Mouse (Mus musculus): ENCODE measurements at regions not wholly inside any gene's neighbourhood (a gene's known extent, or its start where the extent isn't known, plus 50 kb on each side); places are given as distances from the start of the nearest gene placed in this dataset.

- ATAC-seq = no peak
- Histone ChIP-seq H3K9me3 (ENCODE audit: control insufficient read depth, low read length) (no peaks in the 10 kb centered on the region), H3K4me1 (replicated peaks; ENCODE audit: control insufficient read depth, insufficient read depth, low read length) (no peaks in the 10 kb centered on the region)
Measured at GRCm38 (mm10) chr15:10799656-10800055, 85.2 kb upstream of the Rai14 start.

GRCm38 (mm10) chr15:10814195-10814594 is 99.8 kb upstream of the Rai14 start:
- no peak overlapping the region for H3K4me2 ChIP-seq (ENCODE audit: low read length)
- H3K27me3 ChIP-seq (replicated peaks; ENCODE audit: control insufficient read depth, insufficient read depth, low read length) = no peaks in the 10 kb centered on the region
- ATAC-seq = no peak
- H3K4me3 ChIP-seq (replicated peaks; ENCODE audit: low read length) = no peak overlapping the region
- 88% methylated on average over 2 of the region's 2 CpGs for WGBS
- H3K27ac ChIP-seq (ENCODE audit: low read length) = no peak overlapping the region
- H3K4me1 ChIP-seq (replicated peaks; ENCODE audit: control insufficient read depth, insufficient read depth, low read length) = no peaks in the 10 kb centered on the region
- no peaks in the 10 kb centered on the region for H3K9me3 ChIP-seq (ENCODE audit: control insufficient read depth, low read length)
- H3K9ac ChIP-seq (replicated peaks; ENCODE audit: low read depth, low read length) = no peak overlapping the region
- H3K36me3 ChIP-seq (ENCODE audit: control insufficient read depth, insufficient read depth) = no peaks in the 10 kb centered on the region

More at GRCm38 (mm10) chr15:10799656-10800055, 85.2 kb upstream of the Rai14 start:
- no peak overlapping the region for H3K4me3 ChIP-seq (replicated peaks; ENCODE audit: low read length)
- no peak overlapping the region for H3K9ac ChIP-seq (replicated peaks; ENCODE audit: low read depth, low read length)
- H3K4me2 ChIP-seq (ENCODE audit: low read length) = no peak overlapping the region
- no peaks in the 10 kb centered on the region for H3K27me3 ChIP-seq (replicated peaks; ENCODE audit: control insufficient read depth, insufficient read depth, low read length)
- H3K36me3 ChIP-seq (ENCODE audit: control insufficient read depth, insufficient read depth) = no peaks in the 10 kb centered on the region
- no peak overlapping the region for H3K27ac ChIP-seq (ENCODE audit: low read length)

- ATAC-seq = no peak
- H3K27me3 ChIP-seq (replicated peaks; ENCODE audit: control insufficient read depth, insufficient read depth, low read length) = no peaks in the 10 kb centered on the region
- H3K27ac ChIP-seq (ENCODE audit: low read length) = no peak overlapping the region
- no peak overlapping the region for H3K4me2 ChIP-seq (ENCODE audit: low read length)
- no peak overlapping the region for H3K9ac ChIP-seq (replicated peaks; ENCODE audit: low read depth, low read length)
- no peaks in the 10 kb centered on the region for H3K36me3 ChIP-seq (ENCODE audit: control insufficient read depth, insufficient read depth)
- H3K9me3 ChIP-seq (ENCODE audit: control insufficient read depth, low read length) = no peaks in the 10 kb centered on the region
- H3K4me1 ChIP-seq (replicated peaks; ENCODE audit: control insufficient read depth, insufficient read depth, low read length) = no peaks in the 10 kb centered on the region
- 79% methylated on average over 7 of the region's 7 CpGs for WGBS
- H3K4me3 ChIP-seq (replicated peaks; ENCODE audit: low read length) = no peak overlapping the region
Measured at GRCm38 (mm10) chr15:10814709-10815108, 100.3 kb upstream of the Rai14 start.

GRCm38 (mm10) chr15:10816213-10816621 is 101.8 kb upstream of the Rai14 start:
- no peak overlapping the region for H3K4me3 ChIP-seq (replicated peaks; ENCODE audit: low read length)
- no peaks in the 10 kb centered on the region for H3K27me3 ChIP-seq (replicated peaks; ENCODE audit: control insufficient read depth, insufficient read depth, low read length)
- 86% methylated on average over 3 of the region's 3 CpGs for WGBS
- no peak overlapping the region for H3K4me2 ChIP-seq (ENCODE audit: low read length)
- H3K36me3 ChIP-seq (ENCODE audit: control insufficient read depth, insufficient read depth) = no peaks in the 10 kb centered on the region
- ATAC-seq = no peak
- no peaks in the 10 kb centered on the region for H3K9me3 ChIP-seq (ENCODE audit: control insufficient read depth, low read length)
- no peak overlapping the region for H3K9ac ChIP-seq (replicated peaks; ENCODE audit: low read depth, low read length)
- no peak overlapping the region for H3K27ac ChIP-seq (ENCODE audit: low read length)
- no peaks in the 10 kb centered on the region for H3K4me1 ChIP-seq (replicated peaks; ENCODE audit: control insufficient read depth, insufficient read depth, low read length)

- no peak overlapping the region for H3K4me2 ChIP-seq (ENCODE audit: low read length)
- 82% methylated on average over 6 of the region's 6 CpGs for WGBS
- no peaks in the 10 kb centered on the region for H3K27me3 ChIP-seq (replicated peaks; ENCODE audit: control insufficient read depth, insufficient read depth, low read length)
- no peaks in the 10 kb centered on the region for H3K9me3 ChIP-seq (ENCODE audit: control insufficient read depth, low read length)
- no peak; the same call in 1 of the 2 replicates for ATAC-seq
- no peaks in the 10 kb centered on the region for H3K36me3 ChIP-seq (ENCODE audit: control insufficient read depth, insufficient read depth)
- no peaks in the 10 kb centered on the region for H3K4me1 ChIP-seq (replicated peaks; ENCODE audit: control insufficient read depth, insufficient read depth, low read length)
- no peak overlapping the region for H3K9ac ChIP-seq (replicated peaks; ENCODE audit: low read depth, low read length)
- H3K27ac ChIP-seq (ENCODE audit: low read length) = no peak overlapping the region
- H3K4me3 ChIP-seq (replicated peaks; ENCODE audit: low read length) = no peak overlapping the region
Measured at GRCm38 (mm10) chr15:10818216-10818615, 103.8 kb upstream of the Rai14 start.

GRCm38 (mm10) chr15:10818706-10819105 is 104.3 kb upstream of the Rai14 start:
- no peak overlapping the region for H3K4me3 ChIP-seq (replicated peaks; ENCODE audit: low read length)
- WGBS = 86% methylated on average over 1 of the region's 1 CpGs
- H3K36me3 ChIP-seq (ENCODE audit: control insufficient read depth, insufficient read depth) = no peaks in the 10 kb centered on the region
- H3K4me2 ChIP-seq (ENCODE audit: low read length) = no peak overlapping the region
- H3K27ac ChIP-seq (ENCODE audit: low read length) = no peak overlapping the region
- H3K27me3 ChIP-seq (replicated peaks; ENCODE audit: control insufficient read depth, insufficient read depth, low read length) = no peaks in the 10 kb centered on the region
- no peaks in the 10 kb centered on the region for H3K4me1 ChIP-seq (replicated peaks; ENCODE audit: control insufficient read depth, insufficient read depth, low read length)
- no peak overlapping the region for H3K9ac ChIP-seq (replicated peaks; ENCODE audit: low read depth, low read length)
- H3K9me3 ChIP-seq (ENCODE audit: control insufficient read depth, low read length) = no peaks in the 10 kb centered on the region
- ATAC-seq = no peak

- H3K9me3 ChIP-seq (ENCODE audit: control insufficient read depth, low read length) = no peaks in the 10 kb centered on the region
- no peak overlapping the region for H3K9ac ChIP-seq (replicated peaks; ENCODE audit: low read depth, low read length)
- 80% methylated on average over 5 of the region's 5 CpGs for WGBS
- no peaks in the 10 kb centered on the region for H3K27me3 ChIP-seq (replicated peaks; ENCODE audit: control insufficient read depth, insufficient read depth, low read length)
- no peak for ATAC-seq
- H3K27ac ChIP-seq (ENCODE audit: low read length) = no peak overlapping the region
- H3K36me3 ChIP-seq (ENCODE audit: control insufficient read depth, insufficient read depth) = no peaks in the 10 kb centered on the region
- H3K4me2 ChIP-seq (ENCODE audit: low read length) = no peak overlapping the region
- H3K4me3 ChIP-seq (replicated peaks; ENCODE audit: low read length) = no peak overlapping the region
- no peaks in the 10 kb centered on the region for H3K4me1 ChIP-seq (replicated peaks; ENCODE audit: control insufficient read depth, insufficient read depth, low read length)
Measured at GRCm38 (mm10) chr15:10823933-10824332, 109.5 kb upstream of the Rai14 start.

- Histone ChIP-seq H3K4me2 (ENCODE audit: low read length) (no peak overlapping the region), H3K36me3 (ENCODE audit: control insufficient read depth, insufficient read depth) (no peaks in the 10 kb centered on the region), H3K27ac (ENCODE audit: low read length) (no peak overlapping the region), H3K9ac (replicated peaks; ENCODE audit: low read depth, low read length) (no peak overlapping the region), H3K4me3 (replicated peaks; ENCODE audit: low read length) (no peak overlapping the region), H3K9me3 (ENCODE audit: control insufficient read depth, low read length) (no peaks in the 10 kb centered on the region), H3K27me3 (replicated peaks; ENCODE audit: control insufficient read depth, insufficient read depth, low read length) (no peaks in the 10 kb centered on the region), H3K4me1 (replicated peaks; ENCODE audit: control insufficient read depth, insufficient read depth, low read length) (no peaks in the 10 kb centered on the region)
- no peak for ATAC-seq
- 72% methylated on average over 5 of the region's 5 CpGs for WGBS
Measured at GRCm38 (mm10) chr15:10829588-10829987, 115.2 kb upstream of the Rai14 start.

- H3K4me3 ChIP-seq (replicated peaks; ENCODE audit: low read length) = no peak overlapping the region
- no peaks in the 10 kb centered on the region for H3K9me3 ChIP-seq (ENCODE audit: control insufficient read depth, low read length)
- no peak overlapping the region for H3K27ac ChIP-seq (ENCODE audit: low read length)
- H3K4me1 ChIP-seq (replicated peaks; ENCODE audit: control insufficient read depth, insufficient read depth, low read length) = no peaks in the 10 kb centered on the region
- no peak for ATAC-seq
- H3K27me3 ChIP-seq (replicated peaks; ENCODE audit: control insufficient read depth, insufficient read depth, low read length) = no peaks in the 10 kb centered on the region
- H3K9ac ChIP-seq (replicated peaks; ENCODE audit: low read depth, low read length) = no peak overlapping the region
- WGBS = 81% methylated on average over 5 of the region's 5 CpGs
- H3K36me3 ChIP-seq (ENCODE audit: control insufficient read depth, insufficient read depth) = no peaks in the 10 kb centered on the region
- no peak overlapping the region for H3K4me2 ChIP-seq (ENCODE audit: low read length)
Measured at GRCm38 (mm10) chr15:10830478-10830877, 116.1 kb upstream of the Rai14 start.

- Histone ChIP-seq H3K4me2 (ENCODE audit: low read length) (no peak overlapping the region), H3K4me3 (replicated peaks; ENCODE audit: low read length) (no peak overlapping the region), H3K9ac (replicated peaks; ENCODE audit: low read depth, low read length) (no peak overlapping the region), H3K27ac (ENCODE audit: low read length) (no peak overlapping the region), H3K27me3 (replicated peaks; ENCODE audit: control insufficient read depth, insufficient read depth, low read length) (no peaks in the 10 kb centered on the region), H3K9me3 (ENCODE audit: control insufficient read depth, low read length) (no peaks in the 10 kb centered on the region), H3K36me3 (ENCODE audit: control insufficient read depth, insufficient read depth) (no peaks in the 10 kb centered on the region), H3K4me1 (replicated peaks; ENCODE audit: control insufficient read depth, insufficient read depth, low read length) (no peaks in the 10 kb centered on the region)
- 88% methylated on average over 5 of the region's 5 CpGs for WGBS
- ATAC-seq = no peak
Measured at GRCm38 (mm10) chr15:10831106-10831505, 116.7 kb upstream of the Rai14 start.

All from forebrain, embryonic 16.5 days (tissue).